ENCODE assay signal across 9 mouse cellular contexts in genomic region chr8:61309530-61310402, GRCm38 (mm10).
DNase-seq lines count a peak whose midpoint lies in the region; ATAC-seq and TF ChIP-seq lines count a peak whose summit lies in the region.
"Had no signal": no experiment of that assay in that cellular context is flagged by ENCODE, and none has a peak within 500 bp of the region (broad histone marks: within the 10 kb centered on the region; RNA-seq: fewer than 3 reads in every experiment).

No protein-coding gene starts in this region.

- no peaks in the 10 kb centered on the region for H3K36me3 ChIP-seq in forebrain, embryonic 15.5 days
- H3K36me3 ChIP-seq in midbrain, embryonic 12.5 days = no peaks in the 10 kb centered on the region

- no peak for TF ChIP-seq CTCF in layer of hippocampus, adult 2 months (conservative IDR thresholded peaks at IDR 0.05)

- 8% methylated on average over 20 of the region's 20 CpGs for WGBS in forebrain, embryonic 15.5 days
- WGBS in midbrain, embryonic 12.5 days = 6% methylated on average over 20 of the region's 20 CpGs

- no peak overlapping the region; the same call in 1 of the 2 replicates for H3K4me3 ChIP-seq in layer of hippocampus, adult 2 months
- H3K4me3 ChIP-seq in forebrain, embryonic 15.5 days = no peak overlapping the region; the same call in 1 of the 2 replicates
- H3K4me3 ChIP-seq in midbrain, embryonic 12.5 days = 0 out of 2 replicates have a peak overlapping the region, but pooled peaks have one; percentile 13
- H3K4me3 ChIP-seq: heart, adult 2 months had no signal

- H3K27me3 ChIP-seq in forebrain, embryonic 15.5 days = no peaks in the 10 kb centered on the region
- no peaks in the 10 kb centered on the region for H3K27me3 ChIP-seq in midbrain, embryonic 12.5 days

- peak overlapping the region; percentile 18; the same call in 1 of the 2 replicates for H3K9ac ChIP-seq in forebrain, embryonic 15.5 days (replicated peaks)
- H3K9ac ChIP-seq in midbrain, embryonic 12.5 days (replicated peaks) = peak overlapping the region; percentile 28; the same call in 1 of the 2 replicates

- no peaks in the 10 kb centered on the region for H3K9me3 ChIP-seq in forebrain, embryonic 15.5 days
- H3K9me3 ChIP-seq in midbrain, embryonic 12.5 days = no peaks in the 10 kb centered on the region

- ATAC-seq in forebrain, embryonic 15.5 days (replicated peaks) = peak; percentile 74
- ATAC-seq in midbrain, embryonic 12.5 days (ENCODE audit: low FRiP score, low read depth) = peak; percentile 82

- peak overlapping the region; percentile 73 for H3K27ac ChIP-seq in layer of hippocampus, adult 2 months
- peak overlapping the region; percentile 61 for H3K27ac ChIP-seq in forebrain, embryonic 15.5 days (replicated peaks)
- H3K27ac ChIP-seq in midbrain, embryonic 12.5 days (replicated peaks) = peak overlapping the region; percentile 63
- H3K27ac ChIP-seq: heart, adult 2 months had no signal

- DNase-seq in layer of hippocampus, adult 2 months (ENCODE audit: low spot score in 2 of 2) = peak in 1 of 2 experiments; percentile 13
- DNase-seq in layer of hippocampus, postnatal 36 days = no peak
- DNase-seq in brain, adult 2 months (ENCODE audit: low read depth, low spot score) = peak; percentile 27
- no peak for DNase-seq in layer of hippocampus, postnatal 25 days (ENCODE audit: extremely low spot score in 1 of 2, low spot score in 1 of 2)
- DNase-seq in T-cell, adult 2 months (ENCODE audit: low spot score) = no peak
- no peak for DNase-seq in right cerebral cortex, adult 2 months (ENCODE audit: low spot score in 2 of 2)
- DNase-seq: heart, adult 2 months had no signal

- peaks cover 43% of the 10 kb centered on the region for H3K4me1 ChIP-seq in forebrain, embryonic 15.5 days
- H3K4me1 ChIP-seq in midbrain, embryonic 12.5 days = peaks cover 34% of the 10 kb centered on the region

- H3K4me2 ChIP-seq in forebrain, embryonic 15.5 days (replicated peaks) = peak overlapping the region; percentile 29
- H3K4me2 ChIP-seq in midbrain, embryonic 12.5 days (replicated peaks) = peak overlapping the region; percentile 39
